Mouse (Mus musculus) MEL-GATA-1-ER (cell line): ENCODE results near the gene Has1.

Source experiments
- DNase-seq: peaks from one replicate; pipeline ENCODE4 v3.0.0-alpha.2; 2012; ENCODE audit warnings: low read depth; ENCODE audit errors: extremely low read depth

Has1 gene

DNA sequence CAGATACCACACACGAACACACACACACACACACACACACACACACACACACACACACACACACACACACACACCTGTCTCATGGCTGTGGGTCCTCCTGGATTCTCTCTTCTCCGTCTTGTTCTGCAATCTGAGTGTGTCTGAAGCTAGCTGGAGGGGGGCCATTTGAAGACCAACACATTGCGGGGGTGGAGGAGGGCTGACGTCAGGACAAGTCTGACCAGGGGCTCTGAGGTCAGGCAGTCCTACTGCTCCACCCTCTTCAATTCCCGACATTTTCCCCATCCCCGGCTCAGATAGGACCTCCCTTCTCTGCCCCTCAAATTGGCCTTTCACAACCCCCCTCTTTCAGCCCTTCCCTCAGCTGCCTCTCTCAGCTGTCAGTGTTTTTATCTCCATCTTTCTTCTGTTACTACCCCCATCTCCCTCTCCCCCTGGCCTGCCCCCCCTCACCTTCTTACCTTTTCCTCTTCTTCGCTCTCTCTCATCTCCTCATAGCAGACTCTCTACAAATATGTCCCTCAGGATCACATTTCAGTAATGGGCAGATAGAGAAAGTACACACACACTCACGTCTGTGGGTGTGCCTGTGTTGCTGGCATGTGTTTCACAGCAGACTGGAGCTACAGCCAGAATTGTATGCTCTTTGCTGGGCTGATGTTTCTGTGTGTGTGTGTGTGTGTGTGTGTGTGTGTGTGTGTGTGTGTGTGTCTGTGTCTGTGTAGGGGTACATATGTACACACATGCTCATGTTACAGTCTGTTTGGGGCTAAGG is at the start of gene Has1:
TSS of gene Has1 (minus strand) at position 142 of the 775 bp plus-strand sequence.
- DNase-seq, result no peak

DNA sequence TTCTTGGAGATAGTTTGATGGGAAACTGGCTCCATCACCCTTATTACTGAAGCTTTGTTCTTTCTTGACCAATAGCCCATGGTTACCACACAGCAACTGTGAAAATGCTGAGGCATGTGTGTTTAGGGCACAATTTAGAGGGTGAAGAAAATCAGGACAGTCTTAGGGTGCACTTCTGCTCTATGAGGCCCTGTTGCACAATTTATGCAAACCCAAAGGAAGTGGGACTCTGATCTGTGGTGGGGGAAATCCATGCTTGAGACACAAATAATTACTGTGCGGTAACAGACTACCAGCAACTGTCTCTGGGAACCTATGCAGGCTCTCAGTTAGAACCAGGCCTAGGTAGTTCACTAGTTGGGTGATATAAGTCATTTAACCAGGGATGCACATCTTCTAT is 45.8 kb upstream of the Has1 start:
- no peak for DNase-seq

DNA sequence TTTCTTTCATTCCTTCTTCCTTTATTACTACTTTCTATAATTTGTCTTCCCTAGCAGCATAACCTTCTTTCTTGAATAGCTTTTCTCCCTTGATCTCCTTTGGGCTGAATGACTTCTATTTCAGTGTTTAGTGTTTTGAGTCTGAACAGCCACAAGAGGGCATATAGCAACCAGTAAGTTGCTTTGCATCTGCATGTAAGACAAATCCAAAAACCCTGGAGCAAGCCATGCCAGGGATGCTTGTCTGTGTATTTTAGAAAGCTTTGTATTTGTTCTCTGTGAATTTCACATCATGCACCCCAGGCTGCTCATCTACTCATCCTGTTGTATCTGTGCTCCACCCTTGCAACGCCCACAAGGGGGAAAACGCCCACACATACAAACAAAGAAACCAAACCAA is 44.3 kb upstream of the Has1 start:
- DNase-seq, result no peak

DNA sequence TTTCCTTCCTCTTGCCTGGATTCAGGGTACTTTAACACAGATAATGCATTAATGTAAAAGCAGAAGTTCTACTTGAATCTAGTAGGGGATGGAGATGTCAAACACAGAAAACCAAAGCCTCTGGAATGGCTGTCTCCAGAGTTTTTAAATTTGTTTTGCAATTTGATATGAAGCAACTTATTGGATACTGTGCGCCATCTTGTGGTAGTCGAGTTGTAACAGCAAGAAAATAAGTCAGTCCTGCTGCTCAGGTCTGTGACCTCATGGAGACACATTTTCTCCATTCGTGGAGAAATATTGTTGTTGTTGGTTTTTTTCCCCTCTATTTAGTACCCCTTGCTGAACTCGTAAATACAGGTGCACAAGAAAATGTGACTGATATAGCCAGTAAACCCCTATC is 41.0 kb upstream of the Has1 start:
- peak; percentile 39 for DNase-seq

DNA sequence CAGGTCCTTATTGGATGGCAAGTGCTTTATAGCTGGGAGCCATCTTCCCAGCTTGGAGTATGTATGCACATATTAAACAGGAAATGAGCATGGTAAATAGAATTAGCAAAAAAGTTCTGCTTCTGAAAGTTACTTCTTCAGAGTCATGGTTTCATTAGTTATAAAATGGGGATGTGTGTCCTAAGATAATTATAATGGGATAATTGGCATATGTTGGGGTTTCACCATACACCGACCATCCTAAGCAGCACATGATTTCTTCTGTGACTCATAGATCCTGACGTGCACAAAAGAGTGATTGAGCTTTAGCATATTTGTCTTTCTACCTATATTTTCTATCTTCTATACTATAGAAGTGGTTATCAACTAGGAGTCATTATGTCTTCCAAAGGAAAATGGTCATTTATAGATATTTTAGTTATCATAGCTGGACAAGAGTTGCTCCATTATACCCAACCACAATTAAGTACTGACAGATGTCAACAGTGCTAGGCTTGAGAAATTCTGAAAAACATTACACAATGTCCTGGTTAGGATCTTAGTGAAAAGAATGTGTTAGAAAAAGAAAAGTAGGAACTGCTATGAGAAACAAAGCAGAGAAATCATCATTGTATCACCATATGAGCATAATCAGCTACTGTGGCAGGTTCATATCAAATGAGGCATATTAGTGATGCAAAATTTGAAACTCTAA is 34.9 kb upstream of the Has1 start:
- no peak for DNase-seq

DNA sequence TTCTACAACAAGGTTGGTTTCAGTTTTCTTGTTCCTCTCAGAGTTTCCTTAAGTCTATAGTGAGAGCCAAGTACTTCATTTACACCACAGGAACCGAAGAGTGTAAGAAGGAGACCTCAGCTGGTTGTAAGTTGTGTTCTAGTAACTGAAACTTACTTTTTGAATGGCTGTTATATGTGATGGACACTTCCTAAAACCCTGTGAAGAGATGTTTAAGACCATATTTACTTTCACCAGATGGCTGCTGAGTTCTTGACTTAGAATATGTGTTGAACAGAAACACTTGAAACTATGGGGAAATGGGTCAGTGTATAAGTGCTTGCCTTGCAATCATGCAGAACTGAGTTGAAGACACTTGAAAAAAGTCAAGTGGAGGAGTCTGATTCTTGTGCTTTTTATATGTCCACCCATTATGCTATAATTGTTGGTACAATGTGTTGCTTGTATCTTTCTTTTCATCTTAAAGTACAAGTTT is 32.8 kb upstream of the Has1 start, which contains the start of the genes Fpr2 and Fpr3:
TSS of gene Fpr2 (plus strand) at position 51 of the 475 bp plus-strand sequence.
TSS of gene Fpr3 (plus strand) at position 79 of the 475 bp plus-strand sequence.
- no peak for DNase-seq

DNA sequence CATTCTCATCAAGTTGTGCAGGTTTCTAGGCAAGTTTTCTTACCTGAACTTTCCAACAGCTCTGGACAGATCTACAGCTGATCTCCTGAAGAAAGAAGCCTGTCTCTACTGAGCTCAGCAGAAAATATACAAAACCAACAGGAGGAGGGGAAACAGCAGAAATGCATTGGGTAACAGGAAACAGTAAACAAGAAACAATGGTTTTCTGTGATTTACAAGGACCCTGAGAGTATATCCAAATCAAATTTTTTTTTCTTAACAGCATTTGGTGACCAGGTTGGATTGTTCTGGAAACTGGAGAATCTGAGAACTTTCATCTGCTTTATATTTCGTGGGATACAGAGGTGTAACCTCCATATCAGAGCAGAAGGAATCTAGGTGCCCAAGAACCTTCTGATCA is 28.8 kb upstream of the Has1 start, which contains the start of gene Fpr1:
TSS of gene Fpr1 (minus strand) at position 101 of the 400 bp plus-strand sequence.
- no peak for DNase-seq

DNA sequence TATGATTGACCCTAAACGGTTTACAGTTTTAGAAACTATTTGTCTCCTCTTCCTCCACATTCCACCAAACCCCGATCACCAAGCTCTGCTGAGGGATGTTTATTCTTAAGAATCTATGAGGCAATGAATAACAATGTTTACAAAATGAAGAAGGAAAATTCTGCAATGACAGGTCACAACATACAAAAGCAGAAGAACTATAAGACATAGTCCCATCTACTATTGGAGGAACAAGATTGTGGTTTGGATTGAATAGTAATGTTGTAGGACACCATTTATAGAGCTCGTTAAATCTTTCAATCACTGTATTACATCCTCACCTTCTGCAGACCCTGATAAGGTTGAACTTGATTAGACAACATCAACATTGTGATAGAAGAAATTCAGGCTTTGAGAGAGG is 27.7 kb upstream of the Has1 start:
- no peak for DNase-seq

DNA sequence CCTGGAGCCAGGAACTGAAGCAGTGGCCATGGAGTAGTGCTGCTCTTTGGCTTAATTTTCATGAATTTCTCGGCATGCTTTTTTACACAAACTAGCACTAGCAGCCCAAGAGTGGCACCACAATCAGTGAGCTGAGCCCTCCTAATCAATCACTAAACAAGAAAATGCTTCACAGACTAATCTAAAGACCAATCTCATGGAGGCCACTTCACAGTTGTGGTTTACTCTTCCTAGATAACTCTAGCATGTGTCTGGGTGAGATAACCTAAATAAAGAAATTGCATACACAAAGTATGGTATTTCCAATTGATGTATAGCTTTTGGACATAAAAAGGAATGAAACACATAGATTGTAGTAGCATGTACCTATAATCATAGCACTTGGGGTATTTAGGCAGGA is 24.3 kb upstream of the Has1 start:
- no peak for DNase-seq

DNA sequence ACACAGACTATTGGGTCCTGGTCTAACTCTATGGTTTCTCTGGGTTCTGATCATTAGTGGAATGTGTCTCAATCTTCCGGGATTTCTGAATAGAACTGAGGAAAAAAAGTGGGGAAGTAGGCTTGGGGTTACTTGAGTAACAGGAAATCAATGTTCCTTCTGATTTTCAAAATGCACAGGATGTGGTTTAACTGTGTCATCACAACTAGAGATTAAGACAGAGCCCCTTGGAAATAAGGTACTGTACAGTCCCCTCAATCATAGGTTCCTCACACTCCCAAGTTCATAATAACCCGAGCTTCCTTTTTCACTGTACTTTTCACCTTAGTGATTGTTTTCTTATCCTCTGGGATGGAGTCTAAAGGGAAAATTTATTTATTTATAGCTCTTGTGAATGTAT is 16.7 kb upstream of the Has1 start:
- no peak for DNase-seq

DNA sequence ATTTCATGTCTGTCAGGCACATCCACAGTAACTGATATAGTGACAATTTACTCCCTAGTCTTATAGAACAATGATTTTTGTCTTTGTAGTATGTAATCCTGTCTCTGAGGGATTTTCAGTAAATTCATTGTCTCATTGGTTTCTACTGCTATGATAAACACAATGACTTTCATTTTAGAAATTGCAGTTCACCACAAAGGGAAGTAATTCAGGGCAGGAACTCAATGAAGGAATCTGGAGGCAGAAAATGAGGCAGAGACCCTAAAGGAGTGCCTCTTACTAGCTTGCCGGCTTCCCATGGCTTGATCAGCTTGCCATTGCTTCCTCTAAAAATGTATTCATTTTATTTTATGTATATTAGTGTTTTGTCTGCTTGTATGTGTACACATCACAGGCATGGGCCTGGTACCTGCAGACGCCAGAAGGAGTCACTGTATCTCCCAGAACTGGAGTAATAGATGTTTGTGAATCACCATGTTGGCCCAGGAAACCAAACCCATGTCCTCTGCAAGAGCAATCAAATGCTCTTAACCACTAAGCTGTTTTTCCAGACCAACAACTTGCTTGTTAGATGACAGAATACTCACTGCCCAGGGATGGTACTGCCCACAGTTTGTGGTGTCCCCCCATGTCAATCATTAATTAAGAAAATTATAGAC is 16.0 kb upstream of the Has1 start:
- DNase-seq, result no peak

DNA sequence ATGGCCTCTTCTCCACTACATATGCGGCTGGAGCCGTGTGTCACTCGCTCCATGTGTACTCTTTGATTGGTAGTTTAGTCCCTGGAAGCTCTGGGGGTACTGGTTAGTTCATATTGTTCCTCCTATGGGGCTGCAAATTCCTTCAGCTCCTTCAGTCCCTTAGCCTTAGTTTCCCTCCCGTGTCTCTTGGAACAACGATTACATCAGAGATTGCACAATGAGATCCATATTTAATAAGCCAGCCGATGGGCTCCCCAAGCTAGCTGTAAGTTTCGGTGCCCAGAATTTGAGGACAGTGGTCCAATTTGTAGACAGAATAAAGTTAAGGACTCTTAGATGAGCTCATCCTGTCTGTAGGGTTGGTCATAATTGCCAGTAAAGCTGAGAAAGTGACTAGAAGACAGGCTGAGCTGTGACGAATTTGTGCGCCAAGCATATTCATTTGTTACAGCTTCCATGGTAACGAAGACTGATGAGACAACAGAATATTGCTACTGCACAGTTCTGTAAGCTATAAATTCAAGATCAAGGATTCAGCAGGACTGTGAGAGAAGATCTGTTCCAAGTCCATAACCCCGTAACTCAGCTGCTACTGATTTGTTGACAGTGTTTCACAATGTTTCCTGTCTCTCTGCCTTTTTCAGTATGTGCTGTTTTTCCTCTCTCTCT is 11.9 kb upstream of the Has1 start:
- no peak for DNase-seq

DNA sequence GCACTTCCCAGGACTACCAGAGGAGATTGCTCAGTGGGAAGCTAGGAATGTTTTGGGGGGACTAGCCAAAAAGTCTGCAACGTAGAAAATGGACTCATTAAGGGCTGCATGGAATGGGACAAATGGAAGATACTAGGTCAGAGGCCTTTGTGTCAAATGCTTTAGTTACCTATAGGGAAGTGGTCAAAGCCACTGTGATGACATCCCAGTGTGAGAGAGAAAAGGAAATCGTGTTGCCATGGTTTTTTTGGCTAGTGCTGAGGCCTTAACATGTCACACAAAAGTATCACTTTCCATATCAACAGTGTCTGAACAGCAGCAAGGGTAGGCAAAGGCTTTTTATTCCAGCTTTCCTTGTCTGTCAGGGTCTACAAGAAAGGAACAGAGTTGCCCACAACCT is 10.2 kb upstream of the Has1 start:
- no peak for DNase-seq

DNA sequence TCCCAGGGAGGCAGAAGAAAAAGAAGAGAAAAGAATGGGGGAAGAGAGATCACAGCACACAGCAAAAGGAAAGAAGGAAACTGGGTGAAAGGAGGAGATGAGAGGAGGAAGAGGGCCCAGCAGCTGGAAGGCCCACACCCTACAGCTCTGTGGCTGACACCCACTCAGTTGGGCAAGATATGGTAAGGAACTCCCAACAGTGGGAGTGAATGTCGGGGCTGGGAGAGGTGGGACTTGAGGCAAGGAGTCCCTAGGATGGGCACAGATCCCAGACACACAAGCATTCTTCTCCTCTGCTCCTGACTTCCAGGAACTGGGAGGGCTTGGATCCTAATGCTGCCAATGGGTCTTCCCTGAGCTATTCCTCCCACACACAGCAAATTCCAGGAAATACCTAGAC is 7.4 kb upstream of the Has1 start:
- no peak for DNase-seq

DNA sequence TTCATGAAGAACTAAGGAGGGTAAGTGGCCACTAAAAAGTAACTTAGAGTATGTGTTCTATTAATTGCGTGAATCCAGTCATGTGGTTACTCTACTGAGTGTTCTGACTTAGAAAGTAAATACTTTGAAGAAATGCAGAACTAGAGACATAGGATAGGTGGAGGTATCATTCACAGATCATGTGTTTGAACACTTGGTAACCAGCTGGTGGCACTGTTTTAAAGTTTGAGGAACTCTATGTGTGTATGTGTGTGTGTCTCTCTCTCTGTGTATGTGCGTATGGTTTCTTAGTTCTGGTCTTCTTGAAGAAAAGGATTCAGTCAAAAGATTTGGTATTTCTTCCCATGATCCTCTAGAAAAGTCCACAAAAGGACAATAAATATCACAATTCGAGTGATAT is 5.1 kb upstream of the Has1 start:
- DNase-seq, result no peak

DNA sequence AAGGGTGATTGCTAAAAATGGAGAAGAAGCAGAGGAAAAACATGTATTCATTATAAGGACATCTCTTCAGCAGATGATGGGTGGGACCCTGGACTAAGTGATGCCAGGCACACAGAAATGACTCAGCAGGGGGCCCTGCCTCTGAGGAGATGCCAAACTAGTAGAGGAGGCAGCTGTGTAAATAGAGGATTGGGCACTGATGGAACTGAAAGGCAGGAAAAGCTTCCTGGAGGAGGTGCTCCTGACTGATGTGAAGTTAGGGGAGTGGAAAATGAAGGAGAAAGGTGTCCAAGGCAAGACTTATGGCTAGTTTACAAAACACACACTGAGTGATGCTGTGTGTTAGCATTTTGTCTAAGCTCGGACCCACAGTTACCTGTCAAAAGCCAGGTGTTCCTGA is 2.4 kb upstream of the Has1 start:
- no peak for DNase-seq

DNA sequence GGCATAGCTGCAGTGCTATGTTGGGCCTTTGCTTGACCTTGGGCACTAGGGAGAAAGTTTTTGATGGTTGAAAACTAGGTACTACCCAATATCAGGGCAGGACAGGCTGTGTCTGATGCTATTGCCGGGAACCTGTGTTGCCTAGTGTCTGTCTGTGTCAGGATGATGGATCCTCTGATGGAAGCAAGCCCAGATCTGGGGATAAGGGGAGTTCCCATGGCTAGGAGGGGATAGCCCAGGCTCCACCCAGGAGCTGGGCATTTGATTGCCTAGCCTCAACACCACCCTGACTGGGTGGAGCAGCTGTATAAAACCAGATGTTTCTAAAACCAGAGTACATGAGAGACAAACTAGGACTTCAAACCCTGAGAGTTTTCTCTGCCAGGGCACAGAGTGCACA is 1.6 kb upstream of the Has1 start:
- DNase-seq, result no peak

DNA sequence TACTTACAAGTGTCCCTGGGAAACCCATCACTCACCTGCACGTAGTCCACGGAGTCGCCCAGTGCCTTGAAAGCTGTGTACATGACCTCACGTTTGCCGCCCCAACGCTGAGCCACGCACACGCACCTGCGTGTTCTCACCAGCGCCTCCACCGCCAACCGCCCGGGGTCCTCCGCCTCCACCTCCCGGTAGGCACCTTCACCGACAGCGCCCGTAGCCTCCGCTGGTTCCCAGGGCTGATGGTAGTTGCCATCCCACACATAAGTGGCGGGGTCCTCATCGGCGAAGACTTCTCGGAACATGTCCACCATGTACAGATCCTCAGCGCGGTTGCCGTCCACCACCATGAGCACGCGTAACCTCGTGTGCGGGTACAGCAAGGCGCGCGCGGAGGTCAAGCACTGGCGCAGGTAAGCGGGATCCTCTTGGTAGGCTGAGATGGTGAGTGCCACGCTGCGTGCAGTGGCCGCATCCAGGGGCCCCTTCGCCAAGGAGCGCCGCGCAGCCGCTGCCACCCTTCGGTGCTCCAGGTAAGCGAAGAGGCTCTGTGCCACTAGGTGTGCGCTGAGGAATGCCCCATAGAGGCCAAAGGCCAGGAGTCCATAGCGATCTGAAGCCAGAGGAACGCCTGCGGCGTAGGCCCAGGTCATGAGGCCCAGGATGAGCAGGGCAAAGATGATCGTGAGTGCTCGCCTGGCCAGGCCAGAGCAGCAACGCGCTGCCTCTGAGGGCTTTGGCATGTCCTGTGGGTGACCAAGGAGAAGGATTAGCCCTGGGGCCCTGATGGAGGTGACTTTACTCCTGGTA is 4.9 kb downstream of the Has1 start:
- no peak for DNase-seq

DNA sequence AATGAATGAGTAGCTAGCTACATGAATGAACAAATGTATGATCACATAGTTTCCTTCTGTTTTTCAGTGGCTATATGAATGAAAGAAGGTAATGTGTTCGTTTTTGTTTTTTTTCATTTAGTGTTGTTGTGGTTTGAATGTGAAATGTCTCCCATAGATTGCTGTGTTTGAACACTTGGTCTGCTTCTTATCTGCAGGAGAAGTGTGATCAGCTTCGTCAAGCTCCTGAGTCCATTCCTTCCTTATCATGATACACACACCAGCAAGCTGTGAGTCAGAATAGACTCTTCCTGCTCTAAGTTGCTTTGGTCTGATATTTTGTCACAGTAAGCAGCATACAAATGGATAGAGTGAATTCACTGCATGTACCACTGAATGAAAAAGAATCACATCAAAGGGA is 6.0 kb downstream of the Has1 start:
- peak; percentile 85 for DNase-seq

DNA sequence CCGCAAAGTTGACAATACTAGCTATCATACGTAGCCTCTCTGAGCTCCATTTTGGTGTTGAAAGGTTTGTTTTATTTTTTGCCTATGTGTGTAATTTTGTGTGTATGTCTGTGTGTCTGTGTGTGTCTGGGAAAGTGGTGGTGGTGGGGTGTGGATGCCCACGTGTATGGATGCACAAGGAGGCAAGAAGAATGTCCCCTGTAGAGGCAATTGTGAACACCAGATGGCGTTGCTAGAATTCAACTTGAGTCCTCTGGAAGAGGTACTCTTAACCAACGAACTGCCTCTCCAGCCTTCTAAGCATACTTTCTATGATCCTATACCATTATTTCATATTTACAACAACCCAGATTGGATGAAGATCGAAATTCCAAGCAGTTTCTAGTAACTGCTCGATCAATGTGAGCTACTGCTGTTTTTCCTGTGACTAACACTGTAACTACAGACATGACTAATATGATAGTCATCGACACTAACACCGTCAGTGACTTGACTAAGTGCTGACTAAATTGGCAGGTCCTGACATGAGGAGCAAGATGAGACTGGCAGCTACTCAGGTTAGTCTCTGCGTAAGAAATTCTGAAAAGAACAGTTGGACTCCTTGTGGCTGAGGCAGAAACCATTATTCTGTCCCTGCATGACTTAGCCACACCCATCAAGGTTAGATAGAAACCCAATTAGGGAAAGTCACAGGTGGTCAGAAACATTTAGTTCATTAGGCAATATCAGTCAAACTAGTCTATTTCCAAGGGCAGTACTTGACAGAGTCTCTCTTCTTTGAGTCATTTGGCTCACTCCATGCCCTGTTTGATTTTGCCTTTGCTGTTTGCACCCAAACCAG is 9.6 kb downstream of the Has1 start:
- no peak for DNase-seq
